Mouse (Mus musculus): ENCODE measurements around the gene Fubp1. TPM values are rescaled to one million over a fixed set of nuclear protein-coding genes. Genes with fewer than 3 reads are reported as not detected.
A peak's percentile ranks its signal among the peaks of the same experiment; 100 is the strongest.

The Fubp1 gene
- polyA plus RNA-seq, 1 experiment from 2014 or later: 158 TPM

GRCm38 (mm10) chr3:152209177-152209966 is 850 bp upstream of the Fubp1 start:
- Histone ChIP-seq H3K36me3 (ENCODE audit: control insufficient read depth, insufficient read depth, low read length) (no peaks in the 10 kb centered on the region), H3K27me3 (ENCODE audit: control insufficient read depth, insufficient read depth, low read length) (no peaks in the 10 kb centered on the region), H3K4me1 (ENCODE audit: control insufficient read depth, insufficient read depth, low read length) (peaks cover 21% of the 10 kb centered on the region), H3K9ac (ENCODE audit: low read depth, low read length) (peak overlapping the region; percentile 99), H3K4me3 (ENCODE audit: low read depth, low read length) (peak overlapping the region; percentile 99), H3K9me3 (replicated peaks; ENCODE audit: control insufficient read depth, low read length) (no peaks in the 10 kb centered on the region), H3K4me2 (peak overlapping the region; percentile 95), H3K27ac (ENCODE audit: low read depth, low read length) (peak overlapping the region; percentile 99)
- WGBS (ENCODE audit: insufficient replicate concordance): 4% methylated on average over 25 of the region's 25 CpGs
- ATAC-seq (replicated peaks; ENCODE audit: insufficient number of reproducible peaks, low FRiP score, low TSS enrichment): peak; percentile 20

- Histone ChIP-seq H3K9ac (ENCODE audit: low read depth, low read length) (peak overlapping the region; percentile 99), H3K4me2 (peak overlapping the region; percentile 95), H3K36me3 (ENCODE audit: control insufficient read depth, insufficient read depth, low read length) (no peaks in the 10 kb centered on the region), H3K9me3 (replicated peaks; ENCODE audit: control insufficient read depth, low read length) (no peaks in the 10 kb centered on the region), H3K4me3 (ENCODE audit: low read depth, low read length) (peak overlapping the region; percentile 99), H3K4me1 (ENCODE audit: control insufficient read depth, insufficient read depth, low read length) (peaks cover 21% of the 10 kb centered on the region), H3K27ac (ENCODE audit: low read depth, low read length) (peak overlapping the region; percentile 99), H3K27me3 (ENCODE audit: control insufficient read depth, insufficient read depth, low read length) (no peaks in the 10 kb centered on the region)
- peak; percentile 56 for ATAC-seq (replicated peaks; ENCODE audit: insufficient number of reproducible peaks, low FRiP score, low TSS enrichment)
- WGBS (ENCODE audit: insufficient replicate concordance): under 1% methylated on average over 62 of the region's 68 CpGs
Measured at GRCm38 (mm10) chr3:152210728-152211391, 638 bp downstream of the Fubp1 start.

GRCm38 (mm10) chr3:152211731-152212279 is 1.6 kb downstream of the Fubp1 start:
- 7% methylated on average over 7 of the region's 7 CpGs for WGBS (ENCODE audit: insufficient replicate concordance)
- H3K36me3 ChIP-seq (ENCODE audit: control insufficient read depth, insufficient read depth, low read length): peaks cover 5% of the 10 kb centered on the region; the same call in 1 of the 2 replicates
- H3K27me3 ChIP-seq (ENCODE audit: control insufficient read depth, insufficient read depth, low read length): no peaks in the 10 kb centered on the region
- ATAC-seq (replicated peaks; ENCODE audit: insufficient number of reproducible peaks, low FRiP score, low TSS enrichment): no peak
- H3K4me2 ChIP-seq: peak overlapping the region; percentile 95
- H3K27ac ChIP-seq (ENCODE audit: low read depth, low read length): no peak overlapping the region
- H3K9ac ChIP-seq (ENCODE audit: low read depth, low read length): peak overlapping the region; percentile 99
- H3K4me1 ChIP-seq (ENCODE audit: control insufficient read depth, insufficient read depth, low read length): peaks cover 21% of the 10 kb centered on the region
- no peaks in the 10 kb centered on the region for H3K9me3 ChIP-seq (replicated peaks; ENCODE audit: control insufficient read depth, low read length)
- peak overlapping the region; percentile 99 for H3K4me3 ChIP-seq (ENCODE audit: low read depth, low read length)

- peaks cover 12% of the 10 kb centered on the region for H3K36me3 ChIP-seq (ENCODE audit: control insufficient read depth, insufficient read depth, low read length)
- H3K27me3 ChIP-seq (ENCODE audit: control insufficient read depth, insufficient read depth, low read length): no peaks in the 10 kb centered on the region
- H3K27ac ChIP-seq (ENCODE audit: low read depth, low read length): no peak overlapping the region
- H3K9me3 ChIP-seq (replicated peaks; ENCODE audit: control insufficient read depth, low read length): no peaks in the 10 kb centered on the region
- H3K9ac ChIP-seq (ENCODE audit: low read depth, low read length): no peak overlapping the region
- peak overlapping the region; percentile 95 for H3K4me2 ChIP-seq
- peaks cover 20% of the 10 kb centered on the region for H3K4me1 ChIP-seq (ENCODE audit: control insufficient read depth, insufficient read depth, low read length)
- 60% methylated on average over 3 of the region's 3 CpGs for WGBS (ENCODE audit: insufficient replicate concordance)
- peak overlapping the region; percentile 17 for H3K4me3 ChIP-seq (ENCODE audit: low read depth, low read length)
- ATAC-seq (replicated peaks; ENCODE audit: insufficient number of reproducible peaks, low FRiP score, low TSS enrichment): no peak
Measured at GRCm38 (mm10) chr3:152213416-152213815, 3.2 kb downstream of the Fubp1 start.

GRCm38 (mm10) chr3:152224918-152225317 is 14.7 kb downstream of the Fubp1 start:
- Histone ChIP-seq H3K4me1 (ENCODE audit: control insufficient read depth, insufficient read depth, low read length) (no peaks in the 10 kb centered on the region), H3K36me3 (ENCODE audit: control insufficient read depth, insufficient read depth, low read length) (peaks cover 50% of the 10 kb centered on the region), H3K4me2 (no peak overlapping the region), H3K9ac (ENCODE audit: low read depth, low read length) (no peak overlapping the region), H3K27ac (ENCODE audit: low read depth, low read length) (no peak overlapping the region), H3K4me3 (ENCODE audit: low read depth, low read length) (no peak overlapping the region), H3K27me3 (ENCODE audit: control insufficient read depth, insufficient read depth, low read length) (no peaks in the 10 kb centered on the region), H3K9me3 (replicated peaks; ENCODE audit: control insufficient read depth, low read length) (no peaks in the 10 kb centered on the region)
- ATAC-seq (replicated peaks; ENCODE audit: insufficient number of reproducible peaks, low FRiP score, low TSS enrichment): no peak

GRCm38 (mm10) chr3:152225906-152226305 is 15.7 kb downstream of the Fubp1 start:
- no peak overlapping the region for H3K4me2 ChIP-seq
- no peak for ATAC-seq (replicated peaks; ENCODE audit: insufficient number of reproducible peaks, low FRiP score, low TSS enrichment)
- no peaks in the 10 kb centered on the region for H3K9me3 ChIP-seq (replicated peaks; ENCODE audit: control insufficient read depth, low read length)
- H3K9ac ChIP-seq (ENCODE audit: low read depth, low read length): no peak overlapping the region
- H3K27me3 ChIP-seq (ENCODE audit: control insufficient read depth, insufficient read depth, low read length): no peaks in the 10 kb centered on the region
- WGBS (ENCODE audit: insufficient replicate concordance): 92% methylated on average over 7 of the region's 7 CpGs
- no peak overlapping the region for H3K4me3 ChIP-seq (ENCODE audit: low read depth, low read length)
- no peaks in the 10 kb centered on the region for H3K4me1 ChIP-seq (ENCODE audit: control insufficient read depth, insufficient read depth, low read length)
- no peak overlapping the region for H3K27ac ChIP-seq (ENCODE audit: low read depth, low read length)
- peaks cover 47% of the 10 kb centered on the region for H3K36me3 ChIP-seq (ENCODE audit: control insufficient read depth, insufficient read depth, low read length)

- Histone ChIP-seq H3K36me3 (ENCODE audit: control insufficient read depth, insufficient read depth, low read length) (peaks cover 35% of the 10 kb centered on the region), H3K9ac (ENCODE audit: low read depth, low read length) (no peak overlapping the region), H3K9me3 (replicated peaks; ENCODE audit: control insufficient read depth, low read length) (no peaks in the 10 kb centered on the region), H3K4me2 (no peak overlapping the region), H3K4me1 (ENCODE audit: control insufficient read depth, insufficient read depth, low read length) (peaks cover 4% of the 10 kb centered on the region; the same call in 1 of the 2 replicates), H3K27me3 (ENCODE audit: control insufficient read depth, insufficient read depth, low read length) (no peaks in the 10 kb centered on the region), H3K27ac (ENCODE audit: low read depth, low read length) (no peak overlapping the region), H3K4me3 (ENCODE audit: low read depth, low read length) (no peak overlapping the region)
- 86% methylated on average over 7 of the region's 7 CpGs for whole genome bisulfite sequencing (ENCODE audit: insufficient replicate concordance)
- ATAC-seq (replicated peaks; ENCODE audit: insufficient number of reproducible peaks, low FRiP score, low TSS enrichment): no peak
Measured at GRCm38 (mm10) chr3:152228843-152229242, 18.6 kb downstream of the Fubp1 start.

- no peak for ATAC-seq (replicated peaks; ENCODE audit: insufficient number of reproducible peaks, low FRiP score, low TSS enrichment)
- H3K4me3 ChIP-seq (ENCODE audit: low read depth, low read length): no peak overlapping the region
- H3K9me3 ChIP-seq (replicated peaks; ENCODE audit: control insufficient read depth, low read length): no peaks in the 10 kb centered on the region
- H3K27me3 ChIP-seq (ENCODE audit: control insufficient read depth, insufficient read depth, low read length): no peaks in the 10 kb centered on the region
- 90% methylated on average over 5 of the region's 5 CpGs for WGBS (ENCODE audit: insufficient replicate concordance)
- H3K4me1 ChIP-seq (ENCODE audit: control insufficient read depth, insufficient read depth, low read length): peaks cover 4% of the 10 kb centered on the region; the same call in 1 of the 2 replicates
- no peak overlapping the region for H3K4me2 ChIP-seq
- no peak overlapping the region for H3K27ac ChIP-seq (ENCODE audit: low read depth, low read length)
- no peak overlapping the region for H3K9ac ChIP-seq (ENCODE audit: low read depth, low read length)
- peaks cover 31% of the 10 kb centered on the region for H3K36me3 ChIP-seq (ENCODE audit: control insufficient read depth, insufficient read depth, low read length)
Measured at GRCm38 (mm10) chr3:152229271-152229670, 19.0 kb downstream of the Fubp1 start.

All from heart, embryonic 11.5 days (tissue).